Mouse (Mus musculus) T-helper 1 cell (primary cell): ENCODE measurements around the gene Jmjd1c.

Source experiments
- in situ Hi-C: fragments of 300-600 bp; cut with MboI, MseI; formaldehyde crosslinking; loops from one replicate; pipeline ENCODE4 v1.15.1; 2025; ENCODE audit warnings: high pct_unique_total_duplicates

Jmjd1c gene

GRCm38 (mm10) chr10:67071884-67072283 is 24.0 kb upstream of the Jmjd1c start:
- in situ Hi-C loops = no loop called here

- in situ Hi-C loops = no loop called here
Observed at GRCm38 (mm10) chr10:67072600-67072999, 23.3 kb upstream of the Jmjd1c start.

- in situ Hi-C loops = no loop called here
Observed at GRCm38 (mm10) chr10:67073577-67073976, 22.3 kb upstream of the Jmjd1c start.

GRCm38 (mm10) chr10:67075931-67076878 is 19.7 kb upstream of the Jmjd1c start:
- in situ Hi-C loops = no loop called here

GRCm38 (mm10) chr10:67079030-67079429 is 16.9 kb upstream of the Jmjd1c start:
- in situ Hi-C loops = no loop called here

- in situ Hi-C loops = no loop called here
Observed at GRCm38 (mm10) chr10:67081206-67082007, 14.5 kb upstream of the Jmjd1c start.

GRCm38 (mm10) chr10:67082531-67082930 is 13.4 kb upstream of the Jmjd1c start:
- in situ Hi-C loops = no loop called here

GRCm38 (mm10) chr10:67083446-67084166 is 12.3 kb upstream of the Jmjd1c start:
- in situ Hi-C loops = no loop called here

GRCm38 (mm10) chr10:67085124-67085523 is 10.8 kb upstream of the Jmjd1c start:
- in situ Hi-C loops = no loop called here

GRCm38 (mm10) chr10:67085916-67086315 is 10.0 kb upstream of the Jmjd1c start:
- in situ Hi-C loops = no loop called here

GRCm38 (mm10) chr10:67087447-67088226 is 8.3 kb upstream of the Jmjd1c start:
- in situ Hi-C loops = no loop called here

GRCm38 (mm10) chr10:67090611-67091010 is 5.3 kb upstream of the Jmjd1c start:
- in situ Hi-C loops = no loop called here

GRCm38 (mm10) chr10:67094922-67095321 is 1.0 kb upstream of the Jmjd1c start:
- in situ Hi-C loops = no loop called here

- in situ Hi-C loops = no loop called here
Observed at GRCm38 (mm10) chr10:67096621-67097436, 904 bp downstream of the Jmjd1c start, which contains the start of gene Reep3. TSS of gene Reep3 (minus strand) at chr10:67096945.

- in situ Hi-C loops = no loop called here
Observed at GRCm38 (mm10) chr10:67097437-67098150, 1.7 kb downstream of the Jmjd1c start.

GRCm38 (mm10) chr10:67098408-67099050 is 2.6 kb downstream of the Jmjd1c start:
- in situ Hi-C loops = no loop called here

GRCm38 (mm10) chr10:67099183-67099929 is 3.4 kb downstream of the Jmjd1c start:
- in situ Hi-C loops = no loop called here

GRCm38 (mm10) chr10:67100011-67100661 is 4.2 kb downstream of the Jmjd1c start:
- in situ Hi-C loops = loop anchor here (25.0 kb wide), 1 partner anchor 387 kb away; no protein-coding TSS in a partner anchor
